Mouse (Mus musculus) stomach, postnatal 0 days (tissue): ENCODE measurements at regions not wholly inside any gene's neighbourhood (a gene's known extent, or its start where the extent isn't known, plus 50 kb on each side); places are given as distances from the start of the nearest gene placed in this dataset.

ENCODE experiments used
- ATAC-seq: fragments of 200-750 bp; cut with Nextera tagmentation; 2 replicates; pipeline ENCODE4 v1.8.0; 2017; ENCODE audit not compliant: low FRiP score, low TSS enrichment
- DNase-seq: peaks from one replicate; pipeline ENCODE4 v3.0.0-alpha.2; 2016; ENCODE audit warnings: low spot score
- H3K27ac ChIP-seq: fragments of 300-500 bp; sonication (generic); replicated peaks from 2 replicates; pipeline ENCODE4 v1.5.1; 2014; ENCODE audit warnings: mild to moderate bottlenecking, control low read depth
- H3K27me3 ChIP-seq: fragments of 300-500 bp; sonication (generic); 2 replicates; pipeline ENCODE4 v1.6.1; 2014; ENCODE audit warnings: low read length; ENCODE audit not compliant: control insufficient read depth, insufficient read depth
- H3K36me3 ChIP-seq: fragments of 300-500 bp; sonication (generic); 2 replicates; pipeline ENCODE4 v1.6.1; 2014; ENCODE audit warnings: low read length, mixed read lengths; ENCODE audit not compliant: control insufficient read depth, insufficient read depth
- H3K4me1 ChIP-seq: fragments of 300-500 bp; sonication (generic); replicated peaks from 2 replicates; pipeline ENCODE4 v1.6.1; 2014; ENCODE audit warnings: antibody characterized with exemption; ENCODE audit not compliant: control insufficient read depth, insufficient read depth
- H3K4me2 ChIP-seq: fragments of 300-500 bp; sonication (generic); replicated peaks from 2 replicates; pipeline ENCODE4 v1.6.1; 2014; ENCODE audit warnings: low read depth, mild to moderate bottlenecking, control low read depth, moderate library complexity
- H3K4me3 ChIP-seq: fragments of 300-500 bp; sonication (generic); 2 replicates; pipeline ENCODE4 v1.5.1; 2014; ENCODE audit warnings: low read depth, low read length, control low read depth
- H3K9ac ChIP-seq: fragments of 300-500 bp; sonication (generic); 2 replicates; pipeline ENCODE4 v1.6.1; 2014; ENCODE audit warnings: mild to moderate bottlenecking, low read length, control low read depth, mixed read lengths
- H3K9me3 ChIP-seq: fragments of 300-500 bp; sonication (generic); 2 replicates; pipeline ENCODE4 v1.6.1; 2016; ENCODE audit warnings: low read length; ENCODE audit not compliant: control insufficient read depth
- CTCF ChIP-seq: IDR thresholded peaks from 2 replicates; pipeline ENCODE4 v1.5.1; 2016; ENCODE audit warnings: antibody characterized with exemption, low read depth, mild to moderate bottlenecking, moderate library complexity
- EP300 ChIP-seq: optimal IDR thresholded peaks from 2 replicates; pipeline ENCODE3; 2016; ENCODE audit warnings: antibody characterized with exemption
- WGBS: fragments of 180-500 bp; shearing (Covaris S2); extraction: QIAGEN DNeasy Blood & Tissue Kit; methylation state at CpG from one replicate; pipeline ENCODE4 v1.1.7; 2014; 5-methylcytosine and 5-hydroxymethylcytosine counted together

- no peaks in the 10 kb centered on the region for H3K9me3 ChIP-seq
- H3K27me3 ChIP-seq = no peaks in the 10 kb centered on the region
- no peak for DNase-seq
- H3K9ac ChIP-seq = no peak overlapping the region
- H3K4me2 ChIP-seq = no peak overlapping the region
- 72% methylated on average over 1 of the region's 1 CpGs for WGBS
- no peaks in the 10 kb centered on the region for H3K4me1 ChIP-seq
- H3K36me3 ChIP-seq = no peaks in the 10 kb centered on the region
- ATAC-seq = no peak
- no peak for TF ChIP-seq EP300
- TF ChIP-seq CTCF = no peak
- no peak overlapping the region for H3K4me3 ChIP-seq
- no peak overlapping the region for H3K27ac ChIP-seq
Observed at GRCm38 (mm10) chr3:52831986-52832385, 185.1 kb downstream of the Cog6 start.

GRCm38 (mm10) chr3:52830101-52830500 is 186.9 kb downstream of the Cog6 start:
- no peaks in the 10 kb centered on the region for H3K4me1 ChIP-seq
- H3K4me2 ChIP-seq = no peak overlapping the region
- H3K27me3 ChIP-seq = no peaks in the 10 kb centered on the region
- no peaks in the 10 kb centered on the region for H3K36me3 ChIP-seq
- H3K27ac ChIP-seq = no peak overlapping the region
- no peak for ATAC-seq
- H3K9ac ChIP-seq = no peak overlapping the region
- DNase-seq = no peak
- TF ChIP-seq CTCF (no peak), EP300 (no peak)
- no peak overlapping the region for H3K4me3 ChIP-seq
- H3K9me3 ChIP-seq = no peaks in the 10 kb centered on the region
- WGBS = 92% methylated on average over 3 of the region's 3 CpGs

GRCm38 (mm10) chr3:52829069-52829468 is 188.0 kb downstream of the Cog6 start:
- Histone ChIP-seq H3K4me2 (no peak overlapping the region), H3K9me3 (no peaks in the 10 kb centered on the region), H3K27me3 (no peaks in the 10 kb centered on the region), H3K36me3 (no peaks in the 10 kb centered on the region), H3K27ac (no peak overlapping the region), H3K9ac (no peak overlapping the region), H3K4me1 (no peaks in the 10 kb centered on the region), H3K4me3 (no peak overlapping the region)
- DNase-seq = no peak
- TF ChIP-seq EP300 = no peak
- TF ChIP-seq CTCF = no peak
- no peak for ATAC-seq
- WGBS = 88% methylated on average over 6 of the region's 6 CpGs

GRCm38 (mm10) chr3:52828473-52828872 is 188.6 kb downstream of the Cog6 start:
- no peaks in the 10 kb centered on the region for H3K36me3 ChIP-seq
- WGBS = 58% methylated on average over 4 of the region's 4 CpGs
- no peak overlapping the region for H3K4me2 ChIP-seq
- no peak for TF ChIP-seq CTCF
- no peak for TF ChIP-seq EP300
- H3K9ac ChIP-seq = no peak overlapping the region
- no peaks in the 10 kb centered on the region for H3K27me3 ChIP-seq
- DNase-seq (no peak), ATAC-seq (no peak)
- no peak overlapping the region for H3K27ac ChIP-seq
- no peak overlapping the region for H3K4me3 ChIP-seq
- H3K9me3 ChIP-seq = no peaks in the 10 kb centered on the region
- no peaks in the 10 kb centered on the region for H3K4me1 ChIP-seq

- Histone ChIP-seq H3K27ac (no peak overlapping the region), H3K9me3 (no peaks in the 10 kb centered on the region), H3K4me3 (no peak overlapping the region), H3K27me3 (no peaks in the 10 kb centered on the region), H3K4me2 (no peak overlapping the region), H3K9ac (no peak overlapping the region), H3K4me1 (no peaks in the 10 kb centered on the region), H3K36me3 (no peaks in the 10 kb centered on the region)
- ATAC-seq = no peak
- no peak for DNase-seq
- WGBS = 82% methylated on average over 5 of the region's 5 CpGs
- TF ChIP-seq CTCF (no peak), EP300 (no peak)
Observed at GRCm38 (mm10) chr3:52822848-52823247, 194.2 kb downstream of the Cog6 start.

GRCm38 (mm10) chr3:52821450-52821849 is 195.6 kb downstream of the Cog6 start:
- H3K9me3 ChIP-seq = no peaks in the 10 kb centered on the region
- H3K4me3 ChIP-seq = no peak overlapping the region
- no peaks in the 10 kb centered on the region for H3K36me3 ChIP-seq
- no peak overlapping the region for H3K4me2 ChIP-seq
- no peak overlapping the region for H3K9ac ChIP-seq
- H3K4me1 ChIP-seq = no peaks in the 10 kb centered on the region
- ATAC-seq (no peak), DNase-seq (no peak)
- no peaks in the 10 kb centered on the region for H3K27me3 ChIP-seq
- 37% methylated on average over 5 of the region's 5 CpGs for WGBS
- no peak overlapping the region for H3K27ac ChIP-seq
- TF ChIP-seq CTCF (no peak), EP300 (no peak)
